Mouse (Mus musculus) mesoderm, embryonic 11.5 days (tissue): ENCODE measurements around the gene Sh3bp1.
"Not testable (repeated sequence)": the region's sequence is repeated elsewhere in the genome, so short reads cannot be mapped to it uniquely, and the experiment has no call there.

Experiments used
- DNase-seq: peaks from one replicate; pipeline ENCODE4 v3.0.0-alpha.2; 2012; ENCODE audit warnings: low read depth, low spot score

The Sh3bp1 gene

GRCm38 (mm10) chr15:78877810-78878390 is 21.7 kb upstream of the Sh3bp1 start:
- DNase-seq: no peak

GRCm38 (mm10) chr15:78878792-78879516 is 20.6 kb upstream of the Sh3bp1 start:
- DNase-seq: not testable (repeated sequence)

GRCm38 (mm10) chr15:78880432-78880831 is 19.1 kb upstream of the Sh3bp1 start:
- DNase-seq: no peak

DNA sequence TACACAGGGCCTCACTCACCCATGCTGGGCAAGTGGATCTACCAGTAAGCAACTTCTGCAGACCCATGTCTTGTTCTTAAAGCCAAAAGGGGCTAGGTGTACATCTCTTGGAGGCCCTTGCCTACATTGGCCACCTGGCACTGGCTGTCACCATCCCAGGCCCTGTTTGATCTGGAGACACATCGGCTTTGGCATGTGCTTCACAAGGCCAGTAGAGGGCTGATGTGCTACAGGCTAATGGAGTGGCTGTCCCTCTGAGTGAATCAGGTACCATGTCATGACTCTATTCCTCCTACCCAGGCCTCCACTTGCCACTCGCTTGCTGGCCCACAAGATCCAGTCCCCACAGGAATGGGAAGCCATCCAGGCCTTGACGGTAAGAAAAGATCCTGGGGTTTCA is 17.7 kb upstream of the Sh3bp1 start:
- no peak for DNase-seq

- DNase-seq: no peak
These were observed 10.1 kb upstream of the Sh3bp1 start for GRCm38 (mm10) chr15:78889401-78889853.

DNA sequence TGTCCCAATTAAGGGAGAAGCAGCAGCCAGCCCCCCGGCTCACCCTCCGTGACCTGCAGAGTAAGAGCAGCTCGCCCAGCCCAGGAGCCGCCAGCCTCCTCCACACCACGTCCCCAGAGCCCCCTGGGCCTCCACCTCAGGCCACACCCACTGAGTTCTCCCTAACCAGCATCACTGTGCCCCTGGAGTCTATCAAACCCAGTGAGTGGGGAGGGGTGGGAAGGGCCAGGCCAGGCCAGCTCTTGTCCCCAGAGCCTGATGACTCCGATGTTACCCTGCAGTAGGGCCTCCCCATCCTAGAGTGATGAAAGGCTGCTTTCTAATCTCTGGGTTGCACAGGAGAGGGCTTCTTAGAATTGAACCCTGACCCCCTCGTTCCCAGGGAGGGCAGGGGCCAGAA is 7.1 kb upstream of the Sh3bp1 start:
- DNase-seq: no peak

- no peak for DNase-seq
These were observed 4.8 kb upstream of the Sh3bp1 start for GRCm38 (mm10) chr15:78894726-78895125.

DNA sequence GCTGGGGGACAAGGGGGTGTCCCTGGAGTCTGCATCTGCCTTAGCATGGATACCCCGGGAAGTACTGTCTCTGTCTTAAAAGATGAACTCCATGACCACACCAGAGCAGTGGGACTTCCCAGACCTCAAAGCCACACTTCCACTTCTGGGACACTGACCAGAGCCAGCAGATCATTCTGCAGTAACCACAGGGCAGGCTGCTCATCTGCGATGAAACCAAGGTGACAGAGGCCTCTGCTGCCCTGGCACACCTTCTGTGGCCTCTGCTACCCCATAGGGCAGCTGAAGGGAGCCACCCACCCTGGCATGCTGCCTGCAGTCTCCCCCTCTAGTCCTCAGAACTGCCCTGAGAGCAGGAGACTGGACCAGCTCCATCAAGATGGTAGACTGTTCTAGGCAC is 3.8 kb upstream of the Sh3bp1 start:
- no peak for DNase-seq

- no peak for DNase-seq
These were observed 3.4 kb upstream of the Sh3bp1 start for GRCm38 (mm10) chr15:78896149-78896548.

DNA sequence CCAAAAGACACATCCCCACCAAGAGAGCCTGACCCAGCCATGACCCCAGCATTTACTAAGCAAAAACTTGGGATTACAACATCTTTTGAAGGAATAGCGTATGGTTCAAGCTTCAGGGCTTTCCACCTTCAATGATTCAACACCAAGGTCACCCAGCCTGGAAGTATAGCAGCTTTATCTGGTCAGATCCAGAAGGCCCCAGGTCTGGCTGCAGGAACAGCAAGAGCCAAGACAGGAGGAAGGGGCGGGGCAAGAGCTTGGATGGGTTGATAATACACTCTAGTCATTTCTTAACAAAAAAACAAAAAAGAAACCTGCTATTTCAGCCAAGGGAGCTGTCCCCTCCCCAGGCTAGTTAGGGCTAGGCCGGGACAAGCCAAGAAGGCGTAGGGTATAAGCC is 2.1 kb upstream of the Sh3bp1 start:
- no peak for DNase-seq

GRCm38 (mm10) chr15:78898507-78899001 is 1.0 kb upstream of the Sh3bp1 start:
- DNase-seq: no peak

- no peak for DNase-seq
These were observed 194 bp upstream of the Sh3bp1 start, which contains the start of gene Gm49510 for GRCm38 (mm10) chr15:78899409-78899739. Gene Gm49510 (plus strand): TSS chr15:78899667.

- no peak for DNase-seq
These were observed 1.2 kb downstream of the Sh3bp1 start for GRCm38 (mm10) chr15:78900585-78901421.

GRCm38 (mm10) chr15:78901422-78901789 is 1.8 kb downstream of the Sh3bp1 start:
- no peak for DNase-seq

- peak; percentile 89 for DNase-seq
These were observed 3.7 kb downstream of the Sh3bp1 start for GRCm38 (mm10) chr15:78903243-78903642.

DNA sequence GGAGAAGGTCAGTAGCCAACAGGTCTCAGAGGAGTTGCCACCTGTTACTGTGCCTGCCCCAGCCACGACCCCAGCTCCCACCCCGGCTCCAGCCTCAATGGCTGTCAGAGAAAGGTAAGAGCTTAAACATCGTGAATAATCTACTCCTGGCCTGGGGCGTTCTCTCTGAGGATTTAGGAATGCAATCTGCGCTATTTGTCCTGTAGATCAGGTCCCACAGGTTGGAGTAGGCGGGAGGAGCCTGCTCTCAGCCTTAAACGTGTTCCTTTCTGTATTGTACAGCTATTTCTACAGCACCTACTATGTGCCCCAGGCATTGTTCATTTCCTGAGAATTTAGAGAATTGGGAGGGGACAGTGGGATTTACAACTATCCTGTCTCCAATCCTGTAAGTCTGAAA is 8.8 kb downstream of the Sh3bp1 start:
- DNase-seq: no peak

GRCm38 (mm10) chr15:78908982-78909381 is 9.4 kb downstream of the Sh3bp1 start:
- DNase-seq: no peak

DNA sequence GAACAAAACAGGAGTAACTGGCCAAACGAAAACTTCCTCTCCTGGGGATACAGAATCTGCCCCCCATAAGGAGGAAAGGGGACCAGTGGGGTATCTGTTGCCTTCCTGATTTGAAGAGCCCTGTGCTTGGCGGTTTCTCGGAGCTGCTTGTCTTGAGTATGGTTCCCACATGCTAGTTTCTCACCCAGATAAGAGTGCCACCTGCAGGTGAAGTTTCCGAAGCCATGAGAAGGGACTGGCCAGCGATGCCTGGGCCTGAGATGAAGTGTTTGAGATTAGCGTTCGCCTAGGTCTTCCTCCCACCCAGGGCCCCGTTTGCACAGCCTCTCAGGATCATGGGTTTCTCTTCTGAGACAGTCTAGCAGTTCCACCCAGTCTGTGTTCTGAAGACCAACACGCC is 12.5 kb downstream of the Sh3bp1 start:
- no peak for DNase-seq

GRCm38 (mm10) chr15:78913632-78914090 is 14.1 kb downstream of the Sh3bp1 start, which contains the start of gene Pdxp:
Gene Pdxp (plus strand): TSS chr15:78913919.
- peak; percentile 99 for DNase-seq

GRCm38 (mm10) chr15:78914091-78914822 is 14.7 kb downstream of the Sh3bp1 start:
- DNase-seq: no peak

DNA sequence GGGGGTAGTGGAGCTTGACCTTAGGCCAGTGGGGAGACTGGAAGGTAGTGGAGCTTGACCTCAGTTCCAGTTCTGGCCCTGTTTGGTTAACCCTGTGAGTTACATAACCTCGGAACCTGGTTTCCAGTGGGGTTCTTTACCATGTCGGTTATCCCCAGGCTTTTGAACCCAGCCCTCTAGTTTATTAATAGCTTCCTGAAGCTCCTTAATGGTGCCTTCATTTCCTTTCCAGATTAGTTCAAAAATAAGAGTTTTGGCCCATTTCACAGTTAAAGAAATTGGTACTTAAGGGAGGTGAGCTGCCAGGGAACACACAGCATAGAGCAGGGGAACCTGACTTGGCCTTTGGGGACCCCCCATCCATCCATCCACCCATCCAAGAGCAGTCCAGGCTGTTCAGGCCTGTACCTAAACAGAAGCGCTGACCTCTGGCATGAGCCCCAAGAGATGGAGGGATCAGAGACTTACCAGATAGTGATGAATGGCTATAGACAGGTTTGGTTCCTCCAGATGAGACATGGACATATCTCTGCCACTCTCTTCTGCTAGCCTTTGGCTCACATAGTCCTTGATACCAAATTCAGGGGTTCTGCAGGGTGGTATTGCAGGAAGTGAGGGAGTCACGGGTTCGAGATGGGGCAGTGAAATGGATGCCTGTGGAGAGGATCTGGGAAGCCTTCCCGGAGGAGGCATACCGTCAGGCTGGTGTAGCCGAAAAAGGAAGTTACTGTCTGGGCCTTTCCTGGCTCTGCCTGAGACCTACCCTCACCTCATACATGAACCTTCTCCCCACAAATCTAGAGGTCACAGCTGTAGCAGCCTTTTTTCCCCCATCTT is 15.5 kb downstream of the Sh3bp1 start:
- DNase-seq: no peak
